Mouse (Mus musculus): ENCODE measurements around the gene Cpne7. TPM values are rescaled to one million over a fixed set of nuclear protein-coding genes. Genes with fewer than 3 reads are reported as not detected.

Cpne7 gene
- polyA plus RNA-seq, 1 experiment from 2014 or later, result 0.73 TPM

DNA sequence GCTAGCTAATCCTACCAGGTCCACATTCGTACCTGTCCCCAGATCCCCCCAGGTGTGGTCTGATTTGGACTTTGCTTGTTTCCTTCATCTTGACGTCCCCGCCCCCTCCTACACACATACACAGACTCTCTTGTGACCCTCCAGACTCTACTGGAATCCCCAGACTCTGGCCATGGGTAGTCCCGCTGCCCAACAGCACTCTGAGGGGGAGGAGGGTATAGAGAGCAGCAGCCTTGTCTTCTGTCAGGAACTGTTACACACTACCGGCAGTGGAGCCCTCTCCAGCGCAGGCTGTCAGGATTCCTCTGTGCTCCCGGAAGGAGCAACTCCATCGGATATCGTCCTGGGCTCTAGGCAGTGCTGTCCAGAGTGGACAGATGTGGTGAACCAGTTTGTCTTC is 13.9 kb downstream of the Cpne7 start:
- Histone ChIP-seq H3K4me2 (ENCODE audit: low read depth, low read length) (peak overlapping the region; percentile 4; the same call in 1 of the 2 replicates), H3K9me3 (ENCODE audit: control insufficient read depth, low read length) (peaks cover 4% of the 10 kb centered on the region; the same call in 1 of the 2 replicates)
- ATAC-seq (ENCODE audit: low read depth), result no peak

DNA sequence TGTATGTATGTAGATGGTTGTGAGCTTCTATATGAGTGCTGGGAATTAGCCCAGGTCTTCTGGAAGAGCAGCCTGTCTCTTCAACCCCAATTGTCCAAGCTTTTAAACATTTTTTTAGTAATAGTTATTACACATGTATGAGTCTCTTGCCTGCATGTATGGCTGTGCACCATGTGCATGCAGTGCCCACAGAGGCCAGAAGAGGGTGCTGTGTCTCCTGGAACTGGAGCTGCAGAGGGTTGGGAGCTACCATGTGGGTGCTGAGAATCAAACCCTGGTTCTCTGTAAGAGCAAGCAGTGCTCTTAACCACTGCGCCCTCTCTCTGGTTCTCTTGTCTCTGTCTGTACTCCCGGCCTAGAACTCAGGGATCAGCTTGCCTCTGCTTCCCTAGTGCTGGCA is 15.8 kb downstream of the Cpne7 start:
- H3K9me3 ChIP-seq (ENCODE audit: control insufficient read depth, low read length), result peaks cover 4% of the 10 kb centered on the region; the same call in 1 of the 2 replicates
- ATAC-seq (ENCODE audit: low read depth), result no peak
- WGBS, result 97% methylated on average over 2 of the region's 2 CpGs
- H3K4me3 ChIP-seq (ENCODE audit: low read length), result no peak overlapping the region
- no peaks in the 10 kb centered on the region for H3K27me3 ChIP-seq (ENCODE audit: control insufficient read depth, insufficient read depth, low read depth, low read length)
- no peak overlapping the region for H3K4me2 ChIP-seq (ENCODE audit: low read depth, low read length)
- peaks cover 10% of the 10 kb centered on the region for H3K4me1 ChIP-seq (replicated peaks; ENCODE audit: control insufficient read depth, insufficient read depth, low read length)
- no peak overlapping the region for H3K27ac ChIP-seq (ENCODE audit: low read length)
- no peak overlapping the region for H3K9ac ChIP-seq (ENCODE audit: low read length)
- H3K36me3 ChIP-seq (ENCODE audit: control insufficient read depth, insufficient read depth, low read length), result no peaks in the 10 kb centered on the region

More for the DNA sequence above, 13.9 kb downstream of the Cpne7 start:
- Histone ChIP-seq H3K27me3 (ENCODE audit: control insufficient read depth, insufficient read depth, low read depth, low read length) (peaks cover 4% of the 10 kb centered on the region; the same call in 1 of the 2 replicates), H3K27ac (ENCODE audit: low read length) (no peak overlapping the region), H3K9ac (ENCODE audit: low read length) (no peak overlapping the region), H3K4me3 (ENCODE audit: low read length) (no peak overlapping the region), H3K4me1 (replicated peaks; ENCODE audit: control insufficient read depth, insufficient read depth, low read length) (no peaks in the 10 kb centered on the region), H3K36me3 (ENCODE audit: control insufficient read depth, insufficient read depth, low read length) (no peaks in the 10 kb centered on the region)
- 38% methylated on average over 9 of the region's 9 CpGs for WGBS

DNA sequence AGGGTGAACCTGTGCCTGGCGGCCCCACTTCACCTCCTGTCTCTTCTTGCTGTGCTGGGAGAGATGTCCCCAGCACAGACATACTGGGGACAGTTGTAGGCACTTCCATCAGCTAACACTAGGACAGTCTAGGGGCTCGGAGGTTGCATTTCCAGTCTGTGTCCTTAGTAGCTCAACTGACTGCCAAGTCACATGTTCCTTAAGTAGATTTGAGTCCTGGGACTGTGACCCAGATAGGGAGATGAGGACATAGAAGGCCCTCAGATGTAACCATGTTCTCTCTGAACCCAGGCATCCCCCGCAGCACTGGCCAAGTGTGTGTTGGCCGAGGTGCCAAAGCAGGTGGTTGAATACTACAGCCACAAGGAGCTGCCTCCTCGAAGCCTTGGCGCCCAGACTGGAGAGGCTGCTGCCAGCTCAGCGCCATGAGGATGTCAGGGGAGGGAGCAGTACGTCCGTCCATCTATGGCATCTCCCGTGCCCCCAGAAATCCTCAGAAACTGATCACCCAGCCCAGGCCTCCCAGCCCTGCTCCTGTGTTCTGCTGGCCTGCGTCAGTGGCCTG is 17.1 kb downstream of the Cpne7 start:
- no peak overlapping the region for H3K4me3 ChIP-seq (ENCODE audit: low read length)
- no peak overlapping the region for H3K27ac ChIP-seq (ENCODE audit: low read length)
- peaks cover 4% of the 10 kb centered on the region; the same call in 1 of the 2 replicates for H3K9me3 ChIP-seq (ENCODE audit: control insufficient read depth, low read length)
- ATAC-seq (ENCODE audit: low read depth), result no peak
- H3K4me2 ChIP-seq (ENCODE audit: low read depth, low read length), result no peak overlapping the region
- 84% methylated on average over 11 of the region's 11 CpGs for WGBS
- no peaks in the 10 kb centered on the region for H3K36me3 ChIP-seq (ENCODE audit: control insufficient read depth, insufficient read depth, low read length)
- peaks cover 16% of the 10 kb centered on the region for H3K4me1 ChIP-seq (replicated peaks; ENCODE audit: control insufficient read depth, insufficient read depth, low read length)
- H3K27me3 ChIP-seq (ENCODE audit: control insufficient read depth, insufficient read depth, low read depth, low read length), result no peaks in the 10 kb centered on the region
- H3K9ac ChIP-seq (ENCODE audit: low read length), result no peak overlapping the region

DNA sequence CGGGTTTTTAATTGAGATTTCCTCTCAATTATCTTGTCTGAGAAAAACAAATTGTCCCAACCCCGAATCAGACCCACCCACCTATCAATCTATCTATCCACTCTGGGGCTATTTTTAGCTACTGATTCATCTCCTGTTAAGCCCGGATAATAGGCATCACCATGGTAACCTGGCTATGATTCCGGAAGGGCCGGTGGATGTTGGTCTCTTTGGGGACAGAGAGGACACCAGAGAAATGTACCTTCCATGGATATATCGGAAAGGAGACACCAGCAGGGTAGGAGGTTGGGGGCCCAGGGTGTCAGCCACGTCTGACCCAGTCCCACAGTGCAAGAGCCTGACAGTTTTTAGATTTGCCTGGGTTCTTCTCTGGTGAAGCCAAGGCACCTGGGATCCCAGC is 18.2 kb downstream of the Cpne7 start:
- Histone ChIP-seq H3K9ac (ENCODE audit: low read length) (no peak overlapping the region), H3K36me3 (ENCODE audit: control insufficient read depth, insufficient read depth, low read length) (no peaks in the 10 kb centered on the region), H3K27me3 (ENCODE audit: control insufficient read depth, insufficient read depth, low read depth, low read length) (no peaks in the 10 kb centered on the region), H3K4me3 (ENCODE audit: low read length) (no peak overlapping the region), H3K4me1 (replicated peaks; ENCODE audit: control insufficient read depth, insufficient read depth, low read length) (peaks cover 16% of the 10 kb centered on the region), H3K9me3 (ENCODE audit: control insufficient read depth, low read length) (peaks cover 4% of the 10 kb centered on the region; the same call in 1 of the 2 replicates), H3K27ac (ENCODE audit: low read length) (peak overlapping the region; percentile 15; the same call in 1 of the 2 replicates), H3K4me2 (ENCODE audit: low read depth, low read length) (no peak overlapping the region)
- WGBS, result 20% methylated on average over 7 of the region's 7 CpGs
- ATAC-seq (ENCODE audit: low read depth), result no peak

DNA sequence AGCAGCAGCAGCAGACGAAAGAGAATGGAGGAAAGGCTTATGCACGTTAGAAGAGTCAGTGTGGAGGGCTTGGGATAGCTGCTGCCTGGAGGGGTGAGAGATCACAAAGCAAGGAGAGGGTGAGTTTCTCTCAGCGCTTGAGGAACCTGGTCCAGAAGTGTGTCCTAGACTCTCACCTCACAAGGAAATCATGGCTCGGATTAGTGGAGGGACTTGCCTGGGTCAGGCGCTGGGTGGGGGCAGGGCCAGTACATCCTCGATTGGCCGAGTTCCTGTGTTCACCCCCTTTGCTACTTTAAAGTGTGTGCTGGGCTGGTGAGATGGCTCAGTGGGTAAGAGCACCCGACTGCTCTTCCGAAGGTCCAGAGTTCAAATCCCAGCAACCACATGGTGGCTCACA is 18.6 kb downstream of the Cpne7 start:
- H3K9me3 ChIP-seq (ENCODE audit: control insufficient read depth, low read length), result peaks cover 4% of the 10 kb centered on the region; the same call in 1 of the 2 replicates
- no peaks in the 10 kb centered on the region for H3K36me3 ChIP-seq (ENCODE audit: control insufficient read depth, insufficient read depth, low read length)
- 44% methylated on average over 9 of the region's 9 CpGs for WGBS
- no peak overlapping the region for H3K9ac ChIP-seq (ENCODE audit: low read length)
- H3K4me1 ChIP-seq (replicated peaks; ENCODE audit: control insufficient read depth, insufficient read depth, low read length), result peaks cover 16% of the 10 kb centered on the region
- peak overlapping the region; percentile 15; the same call in 1 of the 2 replicates for H3K27ac ChIP-seq (ENCODE audit: low read length)
- H3K4me3 ChIP-seq (ENCODE audit: low read length), result no peak overlapping the region
- no peak overlapping the region for H3K4me2 ChIP-seq (ENCODE audit: low read depth, low read length)
- H3K27me3 ChIP-seq (ENCODE audit: control insufficient read depth, insufficient read depth, low read depth, low read length), result no peaks in the 10 kb centered on the region
- ATAC-seq (ENCODE audit: low read depth), result no peak

DNA sequence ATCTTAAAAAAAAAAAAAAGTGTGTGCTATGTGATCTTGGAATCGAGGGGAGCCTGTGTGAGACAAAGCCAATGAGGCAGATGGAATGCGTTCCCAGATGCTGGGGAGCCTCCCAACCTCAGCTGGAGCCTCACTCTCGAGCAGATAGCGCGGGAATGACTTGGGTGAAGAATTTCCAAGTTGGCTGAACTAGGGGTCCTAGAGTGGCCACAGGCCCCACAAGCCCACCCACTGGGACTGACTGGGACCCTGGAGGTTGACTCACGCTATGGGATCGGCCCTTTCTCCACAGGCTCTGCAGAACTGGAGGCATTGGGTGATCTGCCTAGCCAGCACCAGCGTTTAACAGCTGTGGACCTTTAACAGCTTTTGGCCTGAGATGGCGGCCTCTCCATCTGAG is 19.1 kb downstream of the Cpne7 start:
- peaks cover 4% of the 10 kb centered on the region; the same call in 1 of the 2 replicates for H3K9me3 ChIP-seq (ENCODE audit: control insufficient read depth, low read length)
- H3K9ac ChIP-seq (ENCODE audit: low read length), result no peak overlapping the region
- H3K36me3 ChIP-seq (ENCODE audit: control insufficient read depth, insufficient read depth, low read length), result no peaks in the 10 kb centered on the region
- peaks cover 19% of the 10 kb centered on the region for H3K4me1 ChIP-seq (replicated peaks; ENCODE audit: control insufficient read depth, insufficient read depth, low read length)
- ATAC-seq (ENCODE audit: low read depth), result no peak
- 68% methylated on average over 9 of the region's 9 CpGs for WGBS
- no peak overlapping the region for H3K4me3 ChIP-seq (ENCODE audit: low read length)
- H3K4me2 ChIP-seq (ENCODE audit: low read depth, low read length), result no peak overlapping the region
- no peak overlapping the region for H3K27ac ChIP-seq (ENCODE audit: low read length)
- no peaks in the 10 kb centered on the region for H3K27me3 ChIP-seq (ENCODE audit: control insufficient read depth, insufficient read depth, low read depth, low read length)

DNA sequence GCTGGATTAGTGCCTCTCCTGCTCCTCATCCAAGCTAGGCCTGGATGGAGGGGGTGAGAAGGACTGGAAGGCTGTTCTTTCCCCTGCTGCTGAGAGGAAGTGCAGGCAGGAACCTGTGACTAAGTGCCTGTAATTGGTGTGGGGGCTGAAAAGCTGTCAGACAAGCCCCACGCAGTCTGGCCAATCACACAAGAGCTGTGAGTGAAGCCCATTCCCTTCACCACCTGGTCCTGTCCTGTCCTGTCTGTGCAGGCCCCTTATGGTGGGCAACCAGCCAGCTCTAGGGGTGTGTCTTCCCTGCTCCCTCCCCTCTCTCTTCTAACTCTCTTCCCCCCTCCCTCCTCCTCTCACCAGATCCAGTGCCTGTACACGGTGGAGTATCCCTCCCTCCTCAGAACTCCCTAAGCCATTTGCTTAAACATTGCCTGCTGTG is 20.5 kb downstream of the Cpne7 start:
- Histone ChIP-seq H3K27me3 (ENCODE audit: control insufficient read depth, insufficient read depth, low read depth, low read length) (no peaks in the 10 kb centered on the region), H3K4me2 (ENCODE audit: low read depth, low read length) (no peak overlapping the region), H3K9me3 (ENCODE audit: control insufficient read depth, low read length) (peaks cover 4% of the 10 kb centered on the region; the same call in 1 of the 2 replicates), H3K4me3 (ENCODE audit: low read length) (no peak overlapping the region), H3K4me1 (replicated peaks; ENCODE audit: control insufficient read depth, insufficient read depth, low read length) (peaks cover 28% of the 10 kb centered on the region), H3K27ac (ENCODE audit: low read length) (peak overlapping the region; percentile 74), H3K36me3 (ENCODE audit: control insufficient read depth, insufficient read depth, low read length) (no peaks in the 10 kb centered on the region), H3K9ac (ENCODE audit: low read length) (peak overlapping the region; percentile 8; the same call in 1 of the 2 replicates)
- peak; percentile 67 for ATAC-seq (ENCODE audit: low read depth)
- 7% methylated on average over 2 of the region's 2 CpGs for WGBS

DNA sequence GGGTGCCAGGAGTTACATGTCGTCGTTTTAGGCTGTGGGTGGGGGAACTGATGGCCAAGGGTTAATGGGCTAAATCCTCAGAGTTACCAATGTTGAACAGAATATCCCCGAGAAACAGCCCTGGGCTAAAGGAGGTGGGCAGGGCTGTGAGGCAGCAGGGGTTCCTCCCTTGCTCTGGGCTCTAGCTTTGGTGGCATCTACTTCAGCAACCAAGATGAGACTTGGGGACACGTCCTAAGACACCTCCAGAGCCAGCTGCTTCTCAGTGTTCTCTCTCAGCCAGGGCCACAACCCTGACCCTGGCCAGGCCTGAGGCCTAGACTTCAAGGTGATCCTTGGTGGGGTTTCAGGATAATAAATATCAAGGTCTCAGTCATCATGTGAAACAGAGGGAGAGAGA is 21.6 kb downstream of the Cpne7 start:
- no peak overlapping the region for H3K27ac ChIP-seq (ENCODE audit: low read length)
- no peaks in the 10 kb centered on the region for H3K9me3 ChIP-seq (ENCODE audit: control insufficient read depth, low read length)

DNA sequence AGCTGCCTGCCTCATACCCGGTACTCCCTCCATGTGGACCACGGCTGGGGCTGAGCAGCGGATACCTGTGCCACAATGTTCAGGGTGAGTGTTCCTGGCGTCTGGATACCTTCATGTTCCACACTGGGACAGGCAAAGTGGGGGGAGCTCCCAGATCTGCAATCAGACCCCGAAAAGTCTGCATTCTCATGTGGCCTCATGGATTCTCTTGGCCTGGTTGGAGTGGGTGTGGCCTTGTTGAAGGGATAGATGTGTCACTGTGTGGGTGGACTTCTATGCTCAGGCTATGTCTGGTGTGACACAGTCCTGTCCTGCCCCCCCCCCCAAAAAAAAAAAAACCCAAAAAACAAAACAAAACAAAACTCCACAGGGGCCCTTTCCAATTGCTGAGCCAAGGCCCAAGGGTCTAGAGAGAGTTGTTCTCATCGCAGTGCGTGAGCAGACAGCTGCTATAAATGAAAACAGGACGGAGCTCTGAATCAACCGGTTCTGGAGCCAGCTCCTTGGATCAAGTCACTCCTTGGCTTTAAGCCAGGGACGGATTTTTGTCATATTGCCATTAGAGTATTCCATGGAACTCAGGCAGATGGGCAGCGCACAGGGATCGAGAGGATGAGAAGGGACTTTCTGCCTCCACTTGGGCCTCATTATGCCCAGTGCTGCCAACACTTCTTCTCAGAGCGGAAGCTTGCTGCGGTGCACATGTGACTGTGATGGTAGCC is 24.7 kb downstream of the Cpne7 start:
- Histone ChIP-seq H3K36me3 (ENCODE audit: control insufficient read depth, insufficient read depth, low read length) (no peaks in the 10 kb centered on the region), H3K4me1 (replicated peaks; ENCODE audit: control insufficient read depth, insufficient read depth, low read length) (peaks cover 30% of the 10 kb centered on the region), H3K4me3 (ENCODE audit: low read length) (no peak overlapping the region), H3K9me3 (ENCODE audit: control insufficient read depth, low read length) (no peaks in the 10 kb centered on the region), H3K27me3 (ENCODE audit: control insufficient read depth, insufficient read depth, low read depth, low read length) (no peaks in the 10 kb centered on the region), H3K27ac (ENCODE audit: low read length) (peak overlapping the region; percentile 97), H3K9ac (ENCODE audit: low read length) (0 out of 2 replicates have a peak overlapping the region, but pooled peaks have one; percentile 25), H3K4me2 (ENCODE audit: low read depth, low read length) (no peak overlapping the region)
- 47% methylated on average over 14 of the region's 14 CpGs for WGBS
- peak; percentile 78 for ATAC-seq (ENCODE audit: low read depth)

More for the DNA sequence above, 21.6 kb downstream of the Cpne7 start:
- ATAC-seq (ENCODE audit: low read depth), result no peak
- Histone ChIP-seq H3K27me3 (ENCODE audit: control insufficient read depth, insufficient read depth, low read depth, low read length) (no peaks in the 10 kb centered on the region), H3K4me3 (ENCODE audit: low read length) (no peak overlapping the region), H3K36me3 (ENCODE audit: control insufficient read depth, insufficient read depth, low read length) (no peaks in the 10 kb centered on the region), H3K4me1 (replicated peaks; ENCODE audit: control insufficient read depth, insufficient read depth, low read length) (peaks cover 30% of the 10 kb centered on the region), H3K9ac (ENCODE audit: low read length) (no peak overlapping the region), H3K4me2 (ENCODE audit: low read depth, low read length) (no peak overlapping the region)
- WGBS, result 65% methylated on average over 4 of the region's 4 CpGs
